Mouse (Mus musculus): ENCODE results near the gene Rprd2. TPM values are rescaled to one million over a fixed set of nuclear protein-coding genes. Genes with fewer than 3 reads are reported as not detected.

The Rprd2 gene
- polyA plus RNA-seq, 1 experiment from 2014 or later, result 23.9 TPM

- Histone ChIP-seq H3K36me3 (peaks cover 27% of the 10 kb centered on the region), H3K9ac (no peak overlapping the region), H3K9me3 (replicated peaks) (no peaks in the 10 kb centered on the region), H3K27me3 (no peaks in the 10 kb centered on the region), H3K4me1 (no peaks in the 10 kb centered on the region), H3K4me3 (replicated peaks) (no peak overlapping the region), H3K4me2 (no peak overlapping the region), H3K27ac (no peak overlapping the region)
- no peak for ATAC-seq (replicated peaks; ENCODE audit: low FRiP score)
Observed at GRCm38 (mm10) chr3:95760656-95761055, 58.0 kb downstream of the Rprd2 start.

GRCm38 (mm10) chr3:95760106-95760505 lies 58.6 kb downstream of the Rprd2 start, which contains the start of gene Tars2:
Gene Tars2, minus strand, starts transcription at chr3:95760206.
- no peak within 1 kb of the TSS for H3K9ac ChIP-seq
- peaks cover 4% of the 10 kb centered on the region; the same call in 1 of the 2 replicates for H3K4me1 ChIP-seq
- no peak for ATAC-seq (replicated peaks; ENCODE audit: low FRiP score)
- peaks cover 22% of the 10 kb centered on the region for H3K36me3 ChIP-seq
- WGBS, result 88% methylated on average over 6 of the region's 6 CpGs
- H3K4me2 ChIP-seq, result no peak within 1 kb of the TSS
- no peaks in the 10 kb centered on the region for H3K27me3 ChIP-seq
- H3K4me3 ChIP-seq (replicated peaks), result no peak within 1 kb of the TSS
- no peaks in the 10 kb centered on the region for H3K9me3 ChIP-seq (replicated peaks)
- no peak within 1 kb of the TSS for H3K27ac ChIP-seq

- no peak overlapping the region for H3K9ac ChIP-seq
- peaks cover 7% of the 10 kb centered on the region for H3K36me3 ChIP-seq
- H3K4me1 ChIP-seq, result peaks cover 10% of the 10 kb centered on the region
- ATAC-seq (replicated peaks; ENCODE audit: low FRiP score), result no peak
- H3K4me2 ChIP-seq, result no peak overlapping the region
- H3K27me3 ChIP-seq, result no peaks in the 10 kb centered on the region
- 52% methylated on average over 9 of the region's 9 CpGs for WGBS
- no peak overlapping the region for H3K4me3 ChIP-seq (replicated peaks)
- H3K27ac ChIP-seq, result no peak overlapping the region
- no peaks in the 10 kb centered on the region for H3K9me3 ChIP-seq (replicated peaks)
Observed at GRCm38 (mm10) chr3:95758467-95759218, 60.0 kb downstream of the Rprd2 start.

DNA sequence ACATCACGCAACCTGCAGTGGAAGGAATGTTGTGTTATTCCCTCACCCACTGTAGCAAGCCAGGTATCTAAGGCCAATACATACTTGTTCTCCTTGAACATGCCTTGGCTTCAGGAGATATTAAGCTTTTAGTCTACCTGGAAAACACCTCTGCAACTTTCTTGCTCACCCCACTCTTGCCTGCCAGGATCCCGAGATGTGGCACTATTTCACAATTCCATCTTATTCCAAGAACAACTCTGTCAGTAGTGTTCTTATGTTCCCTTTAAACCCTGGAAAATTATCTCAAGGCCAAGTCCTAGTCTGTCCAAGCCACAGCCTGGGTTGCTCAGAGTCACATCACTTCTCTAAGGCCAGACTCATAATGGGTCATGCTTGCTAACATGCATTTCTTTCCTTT lies 61.9 kb downstream of the Rprd2 start:
- no peak overlapping the region for H3K4me2 ChIP-seq
- no peak overlapping the region for H3K9ac ChIP-seq
- H3K4me1 ChIP-seq, result peaks cover 14% of the 10 kb centered on the region
- no peaks in the 10 kb centered on the region for H3K27me3 ChIP-seq
- peaks cover 14% of the 10 kb centered on the region for H3K36me3 ChIP-seq
- WGBS, result 82% methylated on average over 2 of the region's 2 CpGs
- no peak overlapping the region for H3K27ac ChIP-seq
- H3K4me3 ChIP-seq (replicated peaks), result no peak overlapping the region
- no peak for ATAC-seq (replicated peaks; ENCODE audit: low FRiP score)
- H3K9me3 ChIP-seq (replicated peaks), result no peaks in the 10 kb centered on the region

DNA sequence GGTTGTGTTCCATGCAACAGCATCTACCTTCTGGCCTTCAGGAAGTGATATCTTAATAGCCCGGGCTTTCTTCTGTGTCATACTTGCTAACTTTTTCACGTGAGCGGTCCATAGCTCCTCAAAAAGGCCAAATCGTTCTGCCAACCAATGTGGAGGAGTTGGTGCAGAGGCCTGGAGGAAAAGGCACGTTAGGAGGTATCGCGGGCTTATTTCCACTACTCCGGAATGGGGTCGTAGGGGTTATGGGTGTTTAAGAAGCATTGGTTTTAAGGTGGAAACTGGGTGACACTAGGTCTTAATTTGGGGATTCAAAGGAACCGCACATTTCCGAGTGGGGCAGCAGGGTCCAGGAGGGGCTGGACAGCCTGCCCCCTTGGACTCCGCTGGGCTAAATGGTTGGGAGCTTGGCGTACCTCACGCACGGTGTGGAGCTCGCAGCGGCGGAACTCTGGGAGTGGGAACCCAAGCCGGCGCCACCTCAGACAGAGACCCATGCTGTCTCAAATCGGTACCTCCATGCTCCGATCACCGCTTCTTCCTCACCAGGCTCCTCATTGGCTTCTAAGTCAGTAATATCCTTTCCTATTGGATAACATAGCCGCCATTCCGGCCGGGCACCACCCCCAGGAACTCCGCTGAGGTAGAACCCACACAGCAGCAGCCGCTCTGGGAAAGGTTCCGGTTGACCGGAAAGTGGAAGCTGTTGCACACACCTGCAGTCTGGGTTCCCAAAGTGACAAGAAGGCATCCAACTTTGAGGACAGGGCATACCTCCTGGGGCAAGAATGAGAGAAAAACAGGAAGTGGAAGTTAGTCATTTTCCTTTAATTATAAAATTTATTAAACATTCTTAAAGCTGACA lies 64.1 kb downstream of the Rprd2 start:
- H3K4me2 ChIP-seq, result peak overlapping the region; percentile 77
- no peaks in the 10 kb centered on the region for H3K27me3 ChIP-seq
- H3K4me3 ChIP-seq (replicated peaks), result peak overlapping the region; percentile 75
- under 1% methylated on average over 30 of the region's 30 CpGs for WGBS
- peaks cover 14% of the 10 kb centered on the region for H3K4me1 ChIP-seq
- H3K9me3 ChIP-seq (replicated peaks), result no peaks in the 10 kb centered on the region
- peak; percentile 98 for ATAC-seq (replicated peaks; ENCODE audit: low FRiP score)
- peaks cover 34% of the 10 kb centered on the region for H3K36me3 ChIP-seq
- H3K27ac ChIP-seq, result peak overlapping the region; percentile 81
- H3K9ac ChIP-seq, result peak overlapping the region; percentile 85

DNA sequence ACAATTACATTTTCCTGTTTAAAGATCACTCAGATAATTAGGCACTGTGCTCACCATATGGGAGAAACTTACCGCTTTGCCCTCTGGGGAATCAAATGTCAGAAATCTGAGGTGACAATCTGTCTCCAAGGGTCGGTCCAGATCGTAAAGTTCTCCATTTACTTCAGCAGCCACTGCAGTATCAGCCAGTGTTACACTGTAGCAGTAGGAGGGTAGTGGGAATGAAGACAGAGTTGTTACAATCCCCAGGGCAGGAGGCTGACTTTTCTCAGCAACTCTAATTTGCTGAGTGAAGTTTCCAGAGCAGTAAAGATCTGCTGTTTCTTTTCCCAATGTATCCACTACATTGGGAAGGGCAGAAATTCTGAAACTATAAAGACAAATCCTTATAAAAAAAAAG lies 65.7 kb downstream of the Rprd2 start:
- Histone ChIP-seq H3K36me3 (peaks cover 50% of the 10 kb centered on the region), H3K27ac (no peak overlapping the region), H3K9ac (no peak overlapping the region), H3K27me3 (no peaks in the 10 kb centered on the region), H3K9me3 (replicated peaks) (no peaks in the 10 kb centered on the region), H3K4me1 (peaks cover 14% of the 10 kb centered on the region), H3K4me2 (no peak overlapping the region), H3K4me3 (replicated peaks) (no peak overlapping the region)
- ATAC-seq (replicated peaks; ENCODE audit: low FRiP score), result no peak
- 28% methylated on average over 3 of the region's 3 CpGs for WGBS

DNA sequence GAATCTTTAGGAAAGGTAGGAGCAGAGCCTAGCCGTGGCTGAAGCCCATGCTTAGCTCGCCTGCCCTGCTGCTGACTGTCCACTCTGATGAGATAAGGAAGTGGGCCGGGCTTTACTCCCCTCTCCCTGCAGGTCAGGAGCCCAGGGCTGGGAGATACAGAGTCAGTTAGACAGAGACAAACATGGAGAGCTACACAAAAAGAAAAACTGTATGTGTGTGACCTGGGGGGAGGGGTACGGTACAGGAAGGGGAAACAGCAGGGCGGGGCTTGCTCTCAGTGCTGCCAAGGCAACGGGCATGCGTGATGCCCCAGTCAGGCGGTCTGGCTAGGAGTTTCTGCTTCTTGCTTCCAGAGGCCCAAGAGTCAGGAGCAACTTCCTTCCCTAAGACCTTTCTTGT lies 78.3 kb downstream of the Rprd2 start:
- Histone ChIP-seq H3K36me3 (peaks cover 73% of the 10 kb centered on the region), H3K27me3 (no peaks in the 10 kb centered on the region), H3K9me3 (replicated peaks) (no peaks in the 10 kb centered on the region), H3K9ac (0 out of 2 replicates have a peak overlapping the region, but pooled peaks have one; percentile 10), H3K27ac (peak overlapping the region; percentile 89), H3K4me3 (replicated peaks) (no peak overlapping the region), H3K4me1 (peaks cover 80% of the 10 kb centered on the region), H3K4me2 (peak overlapping the region; percentile 28; the same call in 1 of the 2 replicates)
- peak; percentile 56 for ATAC-seq (replicated peaks; ENCODE audit: low FRiP score)
- 43% methylated on average over 8 of the region's 8 CpGs for WGBS

GRCm38 (mm10) chr3:95739353-95740104 lies 79.1 kb downstream of the Rprd2 start, which contains the start of gene Ecm1:
Gene Ecm1, minus strand, starts transcription at chr3:95739569.
- Histone ChIP-seq H3K4me2 (peak within 1 kb of the TSS; percentile 50), H3K4me1 (peaks cover 83% of the 10 kb centered on the region), H3K9ac (peak within 1 kb of the TSS; percentile 17), H3K36me3 (peaks cover 72% of the 10 kb centered on the region), H3K27ac (peak within 1 kb of the TSS; percentile 89), H3K27me3 (no peaks in the 10 kb centered on the region), H3K4me3 (replicated peaks) (peak within 1 kb of the TSS; percentile 21), H3K9me3 (replicated peaks) (no peaks in the 10 kb centered on the region)
- peak; percentile 44 for ATAC-seq (replicated peaks; ENCODE audit: low FRiP score)
- 53% methylated on average over 7 of the region's 7 CpGs for WGBS

DNA sequence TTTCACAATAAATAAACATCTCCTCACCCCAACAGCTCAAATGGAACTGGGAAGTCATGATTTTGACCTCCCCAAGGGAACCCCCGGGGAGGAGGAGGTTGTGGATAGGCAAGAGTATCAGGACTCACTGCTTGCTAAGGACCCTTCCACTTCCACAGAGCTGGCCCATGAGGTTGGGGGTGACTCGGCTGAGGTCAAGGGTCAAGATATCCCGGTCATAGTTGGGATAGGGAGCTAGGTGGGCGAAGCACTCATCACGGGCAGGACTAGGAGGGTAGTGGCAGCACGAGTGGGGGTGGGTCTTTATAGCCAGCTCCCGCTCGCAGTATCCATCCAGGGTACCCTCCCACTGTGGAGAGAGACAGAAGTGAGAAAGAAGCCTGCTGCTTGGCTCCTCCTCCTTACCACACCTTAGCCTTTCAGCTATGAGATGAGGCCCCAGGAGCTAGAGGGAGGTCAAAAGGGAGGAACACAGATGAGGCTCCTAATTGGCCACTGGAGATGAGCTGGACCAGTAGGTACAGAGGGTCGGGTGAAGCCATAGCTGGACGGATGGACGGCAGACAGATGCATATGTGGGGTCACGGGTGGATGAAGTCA lies 83.5 kb downstream of the Rprd2 start:
- no peak overlapping the region for H3K27ac ChIP-seq
- H3K36me3 ChIP-seq, result peaks cover 43% of the 10 kb centered on the region
- H3K4me1 ChIP-seq, result peaks cover 64% of the 10 kb centered on the region
- no peak overlapping the region for H3K9ac ChIP-seq
- H3K4me3 ChIP-seq (replicated peaks), result no peak overlapping the region
- H3K4me2 ChIP-seq, result no peak overlapping the region
- H3K27me3 ChIP-seq, result no peaks in the 10 kb centered on the region
- ATAC-seq (replicated peaks; ENCODE audit: low FRiP score), result no peak
- WGBS, result 84% methylated on average over 12 of the region's 12 CpGs
- no peaks in the 10 kb centered on the region for H3K9me3 ChIP-seq (replicated peaks)

GRCm38 (mm10) chr3:95734092-95734702 lies 84.5 kb downstream of the Rprd2 start:
- Histone ChIP-seq H3K9me3 (replicated peaks) (no peaks in the 10 kb centered on the region), H3K4me3 (replicated peaks) (no peak overlapping the region)

More at GRCm38 (mm10) chr3:95734092-95734702, 84.5 kb downstream of the Rprd2 start:
- H3K4me1 ChIP-seq, result peaks cover 54% of the 10 kb centered on the region
- no peak overlapping the region for H3K27ac ChIP-seq
- 81% methylated on average over 13 of the region's 13 CpGs for WGBS
- ATAC-seq (replicated peaks; ENCODE audit: low FRiP score), result no peak
- H3K9ac ChIP-seq, result no peak overlapping the region
- no peaks in the 10 kb centered on the region for H3K27me3 ChIP-seq
- H3K4me2 ChIP-seq, result no peak overlapping the region
- peaks cover 36% of the 10 kb centered on the region for H3K36me3 ChIP-seq

Data from kidney, embryonic 15.5 days (tissue).